Mouse (Mus musculus) stomach, embryonic 14.5 days (tissue): ENCODE measurements at regions not wholly inside any gene's neighbourhood (a gene's known extent, or its start where the extent isn't known, plus 50 kb on each side); places are given as distances from the start of the nearest gene placed in this dataset.

ENCODE experiments used
- ATAC-seq: fragments of 200-750 bp; cut with Nextera tagmentation; 2 replicates; pipeline ENCODE4 v1.8.0; 2017; ENCODE audit warnings: low read depth, moderate TSS enrichment; ENCODE audit not compliant: insufficient number of reproducible peaks, insufficient read depth, low FRiP score
- H3K27ac ChIP-seq: fragments of 300-500 bp; sonication (generic); 2 replicates; pipeline ENCODE4 v1.5.1; 2014; ENCODE audit warnings: mild to moderate bottlenecking, low read length, moderate library complexity, mixed read lengths
- H3K27me3 ChIP-seq: fragments of 300-500 bp; sonication (generic); 2 replicates; pipeline ENCODE4 v1.6.1; 2014; ENCODE audit warnings: low read length, control low read depth, mixed read lengths; ENCODE audit not compliant: control insufficient read depth, insufficient read depth
- H3K36me3 ChIP-seq: fragments of 300-500 bp; sonication (generic); 2 replicates; pipeline ENCODE4 v1.6.1; 2014; ENCODE audit warnings: mild to moderate bottlenecking, control low read depth, low read length, moderate library complexity, mixed read lengths; ENCODE audit not compliant: control insufficient read depth, insufficient read depth
- H3K4me1 ChIP-seq: fragments of 300-500 bp; sonication (generic); 2 replicates; pipeline ENCODE4 v1.6.1; 2014; ENCODE audit warnings: low read length, control low read depth, mixed read lengths; ENCODE audit not compliant: control insufficient read depth, insufficient read depth
- H3K4me2 ChIP-seq: fragments of 300-500 bp; sonication (generic); replicated peaks from 2 replicates; pipeline ENCODE4 v1.6.1; 2014; ENCODE audit warnings: low read depth, low read length, control low read depth
- H3K4me3 ChIP-seq: fragments of 300-500 bp; sonication (generic); 2 replicates; pipeline ENCODE4 v1.5.1; 2014; ENCODE audit warnings: low read depth, low read length, control low read depth
- H3K9ac ChIP-seq: fragments of 300-500 bp; sonication (generic); replicated peaks from 2 replicates; pipeline ENCODE4 v1.6.1; 2014; ENCODE audit warnings: low read depth, mild to moderate bottlenecking, control low read depth, low read length, moderate library complexity, mixed read lengths
- H3K9me3 ChIP-seq: fragments of 300-500 bp; sonication (generic); 2 replicates; pipeline ENCODE4 v1.6.1; 2016; ENCODE audit warnings: low read depth, low read length, control low read depth; ENCODE audit not compliant: control insufficient read depth
- WGBS: fragments of 180-500 bp; shearing (Covaris S2); extraction: QIAGEN DNeasy Blood & Tissue Kit; methylation state at CpG from one replicate; pipeline ENCODE4 v1.1.7; 2014; 5-methylcytosine and 5-hydroxymethylcytosine counted together

- no peak overlapping the region for H3K9ac ChIP-seq
- 28% methylated on average over 2 of the region's 2 CpGs for WGBS
Observed at GRCm38 (mm10) chr13:90798381-90798780, 106.8 kb downstream of the Atp6ap1l start.

GRCm38 (mm10) chr13:90797209-90797608 lies 107.9 kb downstream of the Atp6ap1l start:
- H3K27me3 ChIP-seq = no peaks in the 10 kb centered on the region
- no peaks in the 10 kb centered on the region; the same call in 1 of the 2 replicates for H3K4me1 ChIP-seq
- no peaks in the 10 kb centered on the region for H3K36me3 ChIP-seq
- H3K4me3 ChIP-seq = no peak overlapping the region
- 72% methylated on average over 3 of the region's 3 CpGs for WGBS
- no peak overlapping the region for H3K9ac ChIP-seq
- H3K9me3 ChIP-seq = no peaks in the 10 kb centered on the region
- no peak for ATAC-seq
- no peak overlapping the region for H3K4me2 ChIP-seq
- no peak overlapping the region for H3K27ac ChIP-seq

More at GRCm38 (mm10) chr13:90798381-90798780, 106.8 kb downstream of the Atp6ap1l start:
- no peaks in the 10 kb centered on the region for H3K27me3 ChIP-seq
- no peak overlapping the region for H3K27ac ChIP-seq
- H3K9me3 ChIP-seq = no peaks in the 10 kb centered on the region
- H3K4me3 ChIP-seq = no peak overlapping the region
- no peaks in the 10 kb centered on the region for H3K36me3 ChIP-seq
- no peaks in the 10 kb centered on the region; the same call in 1 of the 2 replicates for H3K4me1 ChIP-seq
- ATAC-seq = no peak
- no peak overlapping the region for H3K4me2 ChIP-seq

GRCm38 (mm10) chr13:90796809-90797208 lies 108.3 kb downstream of the Atp6ap1l start:
- H3K4me3 ChIP-seq = no peak overlapping the region
- no peaks in the 10 kb centered on the region; the same call in 1 of the 2 replicates for H3K4me1 ChIP-seq
- H3K4me2 ChIP-seq = no peak overlapping the region
- 95% methylated on average over 4 of the region's 4 CpGs for WGBS
- H3K27ac ChIP-seq = no peak overlapping the region
- no peak for ATAC-seq
- H3K36me3 ChIP-seq = no peaks in the 10 kb centered on the region
- H3K27me3 ChIP-seq = no peaks in the 10 kb centered on the region
- H3K9me3 ChIP-seq = no peaks in the 10 kb centered on the region
- H3K9ac ChIP-seq = no peak overlapping the region

GRCm38 (mm10) chr13:90782435-90782834 lies 122.7 kb downstream of the Atp6ap1l start:
- Histone ChIP-seq H3K4me3 (no peak overlapping the region), H3K36me3 (no peaks in the 10 kb centered on the region), H3K9ac (no peak overlapping the region), H3K4me1 (no peaks in the 10 kb centered on the region), H3K4me2 (no peak overlapping the region), H3K9me3 (no peaks in the 10 kb centered on the region), H3K27ac (no peak overlapping the region), H3K27me3 (no peaks in the 10 kb centered on the region)
- 76% methylated on average over 1 of the region's 1 CpGs for WGBS
- no peak for ATAC-seq

- Histone ChIP-seq H3K9ac (no peak overlapping the region), H3K27ac (no peak overlapping the region), H3K27me3 (no peaks in the 10 kb centered on the region), H3K4me3 (no peak overlapping the region), H3K4me2 (no peak overlapping the region), H3K4me1 (no peaks in the 10 kb centered on the region), H3K9me3 (no peaks in the 10 kb centered on the region), H3K36me3 (no peaks in the 10 kb centered on the region)
- WGBS = 41% methylated on average over 2 of the region's 2 CpGs
- no peak for ATAC-seq
Observed at GRCm38 (mm10) chr13:90781974-90782373, 123.2 kb downstream of the Atp6ap1l start.

GRCm38 (mm10) chr13:90777952-90778298 lies 127.2 kb downstream of the Atp6ap1l start:
- H3K27ac ChIP-seq = no peak overlapping the region
- WGBS = 62% methylated on average over 4 of the region's 4 CpGs

GRCm38 (mm10) chr13:90777123-90777951 lies 127.8 kb downstream of the Atp6ap1l start:
- no peak for ATAC-seq
- Histone ChIP-seq H3K27ac (no peak overlapping the region), H3K4me3 (no peak overlapping the region), H3K4me2 (no peak overlapping the region), H3K36me3 (no peaks in the 10 kb centered on the region), H3K4me1 (no peaks in the 10 kb centered on the region), H3K27me3 (no peaks in the 10 kb centered on the region), H3K9ac (no peak overlapping the region), H3K9me3 (no peaks in the 10 kb centered on the region)
- WGBS = 87% methylated on average over 5 of the region's 5 CpGs

More at GRCm38 (mm10) chr13:90777952-90778298, 127.2 kb downstream of the Atp6ap1l start:
- H3K9me3 ChIP-seq = no peaks in the 10 kb centered on the region
- H3K9ac ChIP-seq = no peak overlapping the region
- no peak overlapping the region for H3K4me2 ChIP-seq
- no peak overlapping the region for H3K4me3 ChIP-seq
- no peaks in the 10 kb centered on the region for H3K27me3 ChIP-seq
- no peaks in the 10 kb centered on the region for H3K36me3 ChIP-seq
- ATAC-seq = no peak
- H3K4me1 ChIP-seq = no peaks in the 10 kb centered on the region

- Histone ChIP-seq H3K36me3 (no peaks in the 10 kb centered on the region), H3K4me1 (no peaks in the 10 kb centered on the region), H3K9ac (no peak overlapping the region), H3K27me3 (no peaks in the 10 kb centered on the region), H3K4me2 (no peak overlapping the region), H3K9me3 (no peaks in the 10 kb centered on the region), H3K27ac (no peak overlapping the region), H3K4me3 (no peak overlapping the region)
- no peak for ATAC-seq
- 60% methylated on average over 2 of the region's 2 CpGs for WGBS
Observed at GRCm38 (mm10) chr13:90762154-90762553, 143.0 kb downstream of the Atp6ap1l start.
